Mouse (Mus musculus): ENCODE results near the gene Zbtb48. TPM values are rescaled to one million over a fixed set of nuclear protein-coding genes. Genes with fewer than 3 reads are reported as not detected.

Gene Zbtb48
- polyA plus RNA-seq, 1 experiment from 2014 or later = 10.6 TPM

DNA sequence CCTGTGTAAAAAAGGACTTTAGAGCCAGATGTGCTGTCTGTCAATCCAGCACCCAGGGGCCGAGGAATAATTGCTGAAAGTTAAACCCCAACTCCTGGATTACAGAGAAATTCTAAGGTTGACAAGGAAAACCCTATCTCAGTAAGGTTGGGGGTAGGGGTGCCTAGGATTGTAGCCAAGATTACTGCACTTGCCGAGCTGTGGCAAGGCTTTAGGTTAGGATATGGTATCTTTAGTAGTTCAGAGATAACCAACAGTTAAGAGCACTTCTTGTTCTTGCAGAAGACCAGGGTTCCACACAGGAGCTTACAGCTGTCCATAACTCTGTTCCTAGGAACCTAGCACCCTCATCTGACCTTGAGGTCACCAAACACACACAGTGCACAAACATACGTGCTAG, 29.8 kb downstream of the Zbtb48 start:
- no peak overlapping the region for H3K9ac ChIP-seq
- H3K4me1 ChIP-seq (replicated peaks) = peaks cover 25% of the 10 kb centered on the region
- 55% methylated on average over 3 of the region's 3 CpGs for WGBS
- ATAC-seq (replicated peaks; ENCODE audit: insufficient number of reproducible peaks, insufficient read depth, low FRiP score, low read depth) = no peak
- peak overlapping the region; percentile 89 for H3K4me2 ChIP-seq
- H3K27ac ChIP-seq = no peak overlapping the region
- H3K36me3 ChIP-seq = no peaks in the 10 kb centered on the region; the same call in 1 of the 2 replicates
- H3K27me3 ChIP-seq = no peaks in the 10 kb centered on the region
- H3K4me3 ChIP-seq = peak overlapping the region; percentile 100
- no peaks in the 10 kb centered on the region for H3K9me3 ChIP-seq (replicated peaks)

DNA sequence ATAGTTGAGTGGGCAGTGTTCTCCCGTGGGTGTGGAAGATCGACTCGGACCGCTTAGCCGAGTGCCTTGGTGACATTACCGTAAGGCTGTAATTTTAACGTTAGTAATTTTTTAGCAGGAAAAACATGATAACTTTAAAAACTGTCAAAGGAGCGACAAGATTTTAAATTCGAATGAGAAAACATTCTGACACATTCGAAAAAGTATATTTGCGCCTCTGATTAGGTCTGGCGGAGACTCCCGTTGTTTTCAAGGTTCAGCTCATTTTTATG, 30.6 kb downstream of the Zbtb48 start:
- peak overlapping the region; percentile 100 for H3K4me3 ChIP-seq
- H3K9ac ChIP-seq = peak overlapping the region; percentile 91
- peaks cover 7% of the 10 kb centered on the region for H3K36me3 ChIP-seq
- H3K9me3 ChIP-seq (replicated peaks) = no peaks in the 10 kb centered on the region
- peak overlapping the region; percentile 94 for H3K27ac ChIP-seq
- peak overlapping the region; percentile 89 for H3K4me2 ChIP-seq
- no peaks in the 10 kb centered on the region for H3K27me3 ChIP-seq
- H3K4me1 ChIP-seq (replicated peaks) = peaks cover 28% of the 10 kb centered on the region
- WGBS = 2% methylated on average over 13 of the region's 13 CpGs
- ATAC-seq (replicated peaks; ENCODE audit: insufficient number of reproducible peaks, insufficient read depth, low FRiP score, low read depth) = no peak

DNA sequence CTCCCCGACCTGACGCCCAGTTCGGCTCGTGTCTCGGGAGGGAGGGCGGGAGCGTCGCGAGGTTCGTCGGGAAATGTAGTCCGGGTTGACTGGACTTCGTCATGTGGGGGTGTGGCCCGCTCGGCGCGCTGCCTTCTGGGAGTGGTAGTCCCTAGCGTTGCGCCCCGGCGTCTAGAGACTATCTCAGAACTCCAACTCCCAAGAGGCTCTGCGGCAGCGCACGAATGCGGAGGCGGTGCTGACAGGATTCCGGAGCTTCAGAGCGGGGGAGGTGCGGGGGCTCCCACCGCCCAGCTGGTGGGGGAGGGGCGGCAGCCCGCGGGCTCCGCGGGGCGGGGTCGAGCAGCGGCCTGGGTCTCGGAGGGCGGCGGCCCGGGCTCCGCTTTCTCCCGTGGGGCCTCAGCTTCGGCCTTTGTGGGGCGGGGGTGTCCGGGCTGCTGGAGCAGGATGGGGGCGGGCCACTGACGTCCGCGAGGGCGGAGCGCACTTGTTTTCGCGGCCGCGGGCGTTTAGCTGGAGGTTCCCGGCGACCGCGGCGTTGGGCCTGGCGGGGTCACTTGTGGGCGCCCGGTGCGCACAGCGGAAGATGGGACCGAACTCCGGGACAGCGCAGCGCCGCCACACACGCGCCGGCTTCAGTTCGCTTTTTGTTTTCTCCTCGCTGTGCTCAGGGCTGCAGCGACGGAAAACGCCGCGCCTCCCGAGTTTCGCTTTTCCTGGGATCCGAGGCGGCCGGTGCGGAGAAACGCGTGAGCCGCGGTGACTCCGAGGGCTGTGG, 31.1 kb downstream of the Zbtb48 start, which contains the start of gene Phf13:
Phf13 (minus strand) TSS at position 86 of the 778 bp plus-strand sequence.
- under 1% methylated on average over 80 of the region's 94 CpGs for WGBS
- Histone ChIP-seq H3K4me3 (peak within 1 kb of the TSS; percentile 100), H3K36me3 (peaks cover 13% of the 10 kb centered on the region), H3K4me1 (replicated peaks) (peaks cover 28% of the 10 kb centered on the region), H3K4me2 (peak within 1 kb of the TSS; percentile 89), H3K9ac (peak within 1 kb of the TSS; percentile 96), H3K27me3 (no peaks in the 10 kb centered on the region), H3K27ac (peak within 1 kb of the TSS; percentile 94), H3K9me3 (replicated peaks) (no peaks in the 10 kb centered on the region)
- ATAC-seq (replicated peaks; ENCODE audit: insufficient number of reproducible peaks, insufficient read depth, low FRiP score, low read depth) = peak; percentile 94

DNA sequence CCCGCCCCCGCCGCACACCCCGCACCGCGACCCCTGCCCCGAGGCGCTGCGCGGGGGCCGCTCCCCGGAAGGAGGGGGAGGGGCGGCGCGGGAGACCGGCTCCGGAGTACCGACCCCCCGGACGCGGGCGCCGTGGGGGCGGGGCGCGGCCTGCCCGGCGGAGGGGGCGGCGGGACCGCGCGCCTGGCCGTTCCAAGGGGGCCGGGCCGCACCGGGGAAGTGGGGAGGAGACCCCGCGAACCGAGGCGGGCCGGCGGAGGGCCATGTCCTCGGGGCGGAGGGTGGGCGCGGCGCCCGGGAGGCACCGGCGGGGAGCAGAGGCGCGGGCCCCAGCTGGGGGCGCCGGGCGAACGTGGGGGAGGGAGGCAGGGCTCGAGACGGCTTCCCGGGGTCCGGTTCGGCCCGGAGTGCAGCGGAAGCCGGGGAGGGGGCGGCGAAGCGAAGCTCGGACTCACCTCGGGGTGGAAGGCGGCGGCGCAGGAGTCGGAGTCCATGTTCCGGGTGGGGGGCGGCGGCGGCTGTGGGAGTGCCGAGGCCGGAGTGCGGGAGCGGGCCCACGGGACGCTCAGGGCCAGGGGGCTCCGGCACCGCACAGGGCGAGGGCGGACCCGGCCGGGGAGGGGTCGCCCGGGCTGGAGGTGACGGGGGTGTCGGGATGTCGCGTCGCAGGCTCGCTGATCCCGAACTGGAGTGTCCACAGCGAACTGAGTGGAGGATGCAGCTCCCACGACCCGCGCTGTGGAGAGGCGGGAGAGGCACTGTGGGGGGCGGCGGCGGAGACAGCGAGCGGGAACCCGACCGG, 31.9 kb downstream of the Zbtb48 start:
- H3K4me3 ChIP-seq = peak overlapping the region; percentile 100
- peak; percentile 24 for ATAC-seq (replicated peaks; ENCODE audit: insufficient number of reproducible peaks, insufficient read depth, low FRiP score, low read depth)
- H3K27me3 ChIP-seq = no peaks in the 10 kb centered on the region
- peak overlapping the region; percentile 89 for H3K4me2 ChIP-seq
- peaks cover 28% of the 10 kb centered on the region for H3K4me1 ChIP-seq (replicated peaks)
- peak overlapping the region; percentile 84 for H3K27ac ChIP-seq
- no peaks in the 10 kb centered on the region for H3K9me3 ChIP-seq (replicated peaks)
- 1% methylated on average over 75 of the region's 111 CpGs for WGBS
- peak overlapping the region; percentile 96 for H3K9ac ChIP-seq
- H3K36me3 ChIP-seq = peaks cover 21% of the 10 kb centered on the region

DNA sequence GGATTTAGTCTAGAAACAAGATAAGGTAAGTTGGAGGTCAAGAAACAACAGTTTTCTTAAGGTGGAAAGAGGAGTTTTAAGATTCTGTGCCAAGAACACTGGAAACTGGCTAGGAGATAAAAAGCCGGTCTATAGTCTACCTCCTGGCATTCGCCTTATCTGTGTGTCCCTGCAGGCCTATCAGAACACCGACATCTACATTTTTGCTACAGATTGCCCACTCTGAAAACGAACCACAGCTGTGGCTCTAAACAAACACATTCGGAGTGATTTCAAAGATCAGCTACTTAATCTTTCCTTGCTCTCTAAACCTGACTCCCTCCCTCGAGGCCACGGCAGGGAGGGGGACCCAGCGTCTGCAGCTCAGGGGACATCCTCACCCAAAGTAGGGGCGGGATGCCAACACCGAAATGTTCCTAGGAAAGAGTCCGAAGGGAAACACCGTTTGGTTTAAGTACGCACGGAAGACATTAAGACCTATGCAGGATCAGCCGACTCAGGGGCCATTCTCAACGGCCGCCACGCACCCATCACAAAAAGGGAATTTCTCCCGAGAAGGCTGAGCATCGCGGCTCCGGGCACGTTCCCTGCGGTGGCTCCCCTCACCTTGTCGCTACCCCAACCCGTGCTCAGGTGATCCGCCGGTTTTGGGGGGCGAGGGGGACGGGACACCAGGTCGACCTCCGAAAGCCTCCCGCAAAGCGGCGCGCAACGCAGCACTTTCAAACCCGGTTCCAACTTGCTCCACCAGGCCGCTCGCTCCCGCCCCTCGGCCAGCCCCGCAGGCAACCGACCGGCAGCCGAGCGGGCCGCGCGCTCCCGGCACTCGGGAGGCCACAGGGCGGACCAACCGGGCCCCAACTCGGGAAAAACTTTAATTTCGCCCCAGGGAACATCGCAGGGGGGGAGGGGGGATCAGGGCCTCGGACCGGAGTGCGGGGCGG, 33.0 kb downstream of the Zbtb48 start:
- H3K4me3 ChIP-seq = peak overlapping the region; percentile 100
- H3K27ac ChIP-seq = peak overlapping the region; percentile 84
- no peaks in the 10 kb centered on the region for H3K27me3 ChIP-seq
- WGBS = 3% methylated on average over 61 of the region's 61 CpGs
- H3K4me1 ChIP-seq (replicated peaks) = peaks cover 28% of the 10 kb centered on the region
- H3K9me3 ChIP-seq (replicated peaks) = no peaks in the 10 kb centered on the region
- peak overlapping the region; percentile 89 for H3K4me2 ChIP-seq
- 0 out of 2 replicates have a peak, but pooled peaks have one; percentile 0 for ATAC-seq (replicated peaks; ENCODE audit: insufficient number of reproducible peaks, insufficient read depth, low FRiP score, low read depth)
- peak overlapping the region; percentile 96 for H3K9ac ChIP-seq
- peaks cover 26% of the 10 kb centered on the region for H3K36me3 ChIP-seq

DNA sequence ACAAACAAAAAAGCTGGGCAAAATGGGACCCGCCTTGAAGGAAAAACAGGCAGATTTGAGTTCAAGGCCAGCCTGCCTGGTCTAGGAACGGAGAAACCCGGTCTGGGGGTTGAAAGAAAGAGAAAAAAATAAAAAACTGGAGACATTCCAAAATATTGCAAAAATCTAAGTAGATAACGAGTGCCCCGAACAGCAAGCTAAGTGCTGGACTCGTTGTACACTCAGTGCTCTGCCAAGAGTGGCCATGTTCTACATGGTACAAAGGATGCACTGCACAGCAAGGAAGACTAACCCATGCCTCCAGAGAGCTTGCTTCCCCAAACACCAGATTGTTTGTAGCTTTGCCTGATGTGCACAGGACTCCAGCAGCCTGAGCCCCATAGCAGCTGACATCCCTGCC, 34.4 kb downstream of the Zbtb48 start:
- ATAC-seq (replicated peaks; ENCODE audit: insufficient number of reproducible peaks, insufficient read depth, low FRiP score, low read depth) = no peak
- no peak overlapping the region for H3K27ac ChIP-seq
- no peaks in the 10 kb centered on the region for H3K9me3 ChIP-seq (replicated peaks)
- peaks cover 26% of the 10 kb centered on the region for H3K36me3 ChIP-seq
- H3K27me3 ChIP-seq = no peaks in the 10 kb centered on the region
- H3K9ac ChIP-seq = no peak overlapping the region
- peaks cover 35% of the 10 kb centered on the region for H3K4me1 ChIP-seq (replicated peaks)
- WGBS = 60% methylated on average over 6 of the region's 6 CpGs
- H3K4me3 ChIP-seq = 0 out of 2 replicates have a peak overlapping the region, but pooled peaks have one; percentile 2
- 0 out of 2 replicates have a peak overlapping the region, but pooled peaks have one; percentile 89 for H3K4me2 ChIP-seq

DNA sequence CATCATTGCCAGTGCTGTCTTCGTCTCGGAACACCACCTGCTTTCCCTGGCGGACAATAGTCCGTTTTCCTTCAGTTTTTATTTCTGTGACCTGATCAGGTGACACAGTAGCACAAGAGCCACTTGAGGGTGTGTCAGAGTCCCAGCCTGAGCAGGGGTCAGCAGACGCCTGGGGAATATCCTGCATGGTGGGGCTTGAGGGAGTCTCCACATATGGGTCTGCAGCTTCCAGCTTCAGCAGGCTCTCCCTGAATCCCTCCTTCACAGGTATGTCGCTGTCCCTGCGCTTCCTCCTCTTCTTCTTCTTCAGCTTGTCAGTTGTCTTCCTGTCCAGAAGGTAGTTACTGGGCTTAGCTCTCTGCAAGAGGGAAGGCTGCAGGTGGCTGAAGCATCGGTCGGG, 35.4 kb downstream of the Zbtb48 start:
- Histone ChIP-seq H3K4me1 (replicated peaks) (peaks cover 37% of the 10 kb centered on the region), H3K36me3 (peaks cover 26% of the 10 kb centered on the region), H3K27ac (no peak overlapping the region), H3K27me3 (no peaks in the 10 kb centered on the region), H3K4me2 (no peak overlapping the region), H3K4me3 (no peak overlapping the region), H3K9me3 (replicated peaks) (no peaks in the 10 kb centered on the region), H3K9ac (no peak overlapping the region)
- WGBS = 85% methylated on average over 9 of the region's 9 CpGs
- ATAC-seq (replicated peaks; ENCODE audit: insufficient number of reproducible peaks, insufficient read depth, low FRiP score, low read depth) = no peak

DNA sequence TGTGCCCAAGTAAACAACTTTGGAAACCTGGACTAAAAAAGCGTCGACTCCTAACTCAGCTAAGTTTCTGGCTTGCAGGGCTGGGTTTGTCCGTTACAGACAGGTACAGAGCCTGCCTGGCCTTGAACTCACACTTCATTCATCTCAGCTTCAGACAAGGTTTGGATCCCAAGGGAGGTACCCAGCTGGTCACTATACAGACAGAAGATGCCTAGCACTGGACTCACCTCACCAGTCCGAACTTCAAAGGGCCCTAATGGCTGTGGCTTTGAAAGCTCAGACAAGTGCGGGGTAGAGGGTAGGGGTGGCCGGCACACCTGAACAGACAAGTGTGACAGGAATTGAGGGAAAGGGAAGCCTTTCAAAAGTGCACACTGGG, 38.4 kb downstream of the Zbtb48 start:
- no peak for ATAC-seq (replicated peaks; ENCODE audit: insufficient number of reproducible peaks, insufficient read depth, low FRiP score, low read depth)
- no peaks in the 10 kb centered on the region for H3K9me3 ChIP-seq (replicated peaks)
- peak overlapping the region; percentile 83 for H3K27ac ChIP-seq
- peak overlapping the region; percentile 96 for H3K4me3 ChIP-seq
- H3K9ac ChIP-seq = peak overlapping the region; percentile 94
- no peaks in the 10 kb centered on the region for H3K27me3 ChIP-seq
- peak overlapping the region; percentile 83 for H3K4me2 ChIP-seq
- peaks cover 26% of the 10 kb centered on the region for H3K36me3 ChIP-seq
- peaks cover 43% of the 10 kb centered on the region for H3K4me1 ChIP-seq (replicated peaks)
- WGBS = 35% methylated on average over 6 of the region's 6 CpGs

DNA sequence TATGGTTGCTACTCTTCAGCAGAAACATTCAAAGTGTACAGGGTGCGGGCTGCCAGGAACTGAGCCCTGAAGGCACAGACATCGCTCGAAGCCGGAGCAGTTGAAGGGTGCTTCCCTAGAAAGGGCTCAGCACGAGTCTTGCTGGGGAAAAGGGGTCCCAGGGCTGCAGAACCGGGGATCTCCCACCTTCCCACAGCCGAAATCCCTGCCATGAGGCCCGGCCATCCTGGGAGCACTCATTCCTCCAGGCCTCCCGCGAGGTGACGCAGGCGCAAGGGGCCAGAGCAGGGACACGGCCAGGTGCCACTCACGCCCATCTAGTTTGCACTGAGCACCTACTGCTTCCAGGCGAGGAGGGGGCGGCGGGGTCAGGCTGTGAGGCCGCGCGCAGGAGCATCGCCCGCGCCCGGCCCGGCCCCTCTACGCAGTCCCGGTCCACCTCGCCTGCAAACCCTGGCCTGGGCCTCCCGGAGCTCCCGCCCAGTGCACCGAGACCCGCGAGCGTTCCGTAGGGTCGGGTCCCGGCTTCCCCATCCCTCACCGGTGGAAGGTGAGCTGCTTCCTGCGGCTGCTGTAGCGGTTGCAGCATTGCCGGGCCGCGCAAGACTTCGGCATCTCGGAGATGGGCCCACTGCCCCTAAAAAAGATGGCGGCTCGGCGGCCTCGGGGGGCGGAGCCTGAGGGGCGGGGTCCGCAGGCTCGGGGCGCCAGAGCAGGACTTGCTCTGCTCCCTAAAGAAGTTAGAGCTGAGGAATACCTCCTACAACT, 38.9 kb downstream of the Zbtb48 start, which contains the start of gene Thap3:
Thap3 (minus strand) TSS at position 656 of the 768 bp plus-strand sequence.
- WGBS = 1% methylated on average over 52 of the region's 54 CpGs
- H3K4me1 ChIP-seq (replicated peaks) = peaks cover 43% of the 10 kb centered on the region
- peak; percentile 66 for ATAC-seq (replicated peaks; ENCODE audit: insufficient number of reproducible peaks, insufficient read depth, low FRiP score, low read depth)
- H3K4me3 ChIP-seq = peak within 1 kb of the TSS; percentile 96
- peak within 1 kb of the TSS; percentile 94 for H3K9ac ChIP-seq
- H3K27ac ChIP-seq = peak within 1 kb of the TSS; percentile 83
- no peaks in the 10 kb centered on the region for H3K27me3 ChIP-seq
- peak within 1 kb of the TSS; percentile 83 for H3K4me2 ChIP-seq
- H3K9me3 ChIP-seq (replicated peaks) = no peaks in the 10 kb centered on the region
- peaks cover 26% of the 10 kb centered on the region for H3K36me3 ChIP-seq

DNA sequence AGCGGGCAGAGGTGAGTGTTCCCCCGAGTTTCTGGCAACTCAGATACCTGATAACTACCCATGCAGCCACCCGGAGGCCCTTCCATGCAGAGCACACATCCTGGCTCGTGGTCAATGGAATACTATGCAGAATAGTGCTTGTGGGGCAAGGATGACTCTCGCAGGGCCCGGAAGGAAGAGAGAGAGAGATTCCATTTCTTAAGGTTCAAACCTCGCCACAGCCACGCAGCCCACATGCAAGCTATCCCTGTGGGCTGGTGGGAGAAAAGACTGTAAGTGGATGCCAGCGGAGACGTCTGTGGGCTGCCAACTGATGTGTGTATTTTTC, 39.5 kb downstream of the Zbtb48 start:
- ATAC-seq (replicated peaks; ENCODE audit: insufficient number of reproducible peaks, insufficient read depth, low FRiP score, low read depth) = no peak
- 23% methylated on average over 10 of the region's 10 CpGs for WGBS
- no peaks in the 10 kb centered on the region for H3K9me3 ChIP-seq (replicated peaks)
- H3K4me2 ChIP-seq = peak overlapping the region; percentile 83
- no peaks in the 10 kb centered on the region for H3K27me3 ChIP-seq
- H3K4me1 ChIP-seq (replicated peaks) = peaks cover 43% of the 10 kb centered on the region
- H3K9ac ChIP-seq = peak overlapping the region; percentile 94
- peak overlapping the region; percentile 83; the same call in 1 of the 2 replicates for H3K27ac ChIP-seq
- H3K36me3 ChIP-seq = peaks cover 26% of the 10 kb centered on the region
- H3K4me3 ChIP-seq = peak overlapping the region; percentile 96
